25 mouse cellular contexts compared by ENCODE assay signal in genomic region chr12:34789031-34789982, GRCm38 (mm10).
DNase-seq lines count a peak whose midpoint lies in the region; ATAC-seq lines count a peak whose summit lies in the region.
"Had no signal": no experiment of that assay in that cellular context is flagged by ENCODE, and none has a peak within 500 bp of the region (broad histone marks: within the 10 kb centered on the region; RNA-seq: fewer than 3 reads in every experiment).

No protein-coding gene starts in this region.

- no peak overlapping the region for H3K4me3 ChIP-seq in liver, embryonic 13.5 days (replicated peaks)
- H3K4me3 ChIP-seq: forebrain, embryonic 10.5 days; gastrocnemius, adult 2 months; heart, adult 2 months; heart, embryonic 15.5 days; hindbrain, embryonic 15.5 days; intestine, embryonic 15.5 days; kidney, embryonic 15.5 days; lung, embryonic 15.5 days; myocyte had no signal

- H3K4me2 ChIP-seq in liver, embryonic 13.5 days: peak overlapping the region; percentile 30
- H3K4me2 ChIP-seq: heart, embryonic 15.5 days; hindbrain, embryonic 15.5 days; intestine, embryonic 15.5 days; kidney, embryonic 15.5 days; lung, embryonic 15.5 days had no signal

- peaks cover 10% of the 10 kb centered on the region for H3K4me1 ChIP-seq in liver, embryonic 13.5 days (replicated peaks)
- H3K4me1 ChIP-seq: lung, embryonic 15.5 days had no signal

- no peaks in the 10 kb centered on the region for H3K27me3 ChIP-seq in liver, embryonic 13.5 days
- H3K27me3 ChIP-seq: heart, embryonic 15.5 days; hindbrain, embryonic 15.5 days; intestine, embryonic 15.5 days; kidney, embryonic 15.5 days; lung, embryonic 15.5 days had no signal

- WGBS in liver, embryonic 13.5 days (ENCODE audit: insufficient replicate concordance): 46% methylated on average over 10 of the region's 10 CpGs

- ATAC-seq in erythroid progenitor cell, adult 5-6 weeks (replicated peaks; ENCODE audit: low FRiP score, poor library complexity, severe bottlenecking): peak; percentile 63
- ATAC-seq in liver, embryonic 13.5 days (ENCODE audit: low read depth): peak; percentile 95
- ATAC-seq in megakaryocyte-erythroid progenitor cell, adult 5-6 weeks (replicated peaks; ENCODE audit: low FRiP score, low TSS enrichment, poor library complexity, severe bottlenecking): peak; percentile 65; the same call in 1 of the 2 replicates
- ATAC-seq: intestine, embryonic 15.5 days had no signal

- H3K9me3 ChIP-seq in liver, embryonic 13.5 days (replicated peaks): no peaks in the 10 kb centered on the region
- H3K9me3 ChIP-seq: forebrain, embryonic 10.5 days; heart, embryonic 15.5 days; hindbrain, embryonic 15.5 days; intestine, embryonic 15.5 days; kidney, embryonic 15.5 days; lung, embryonic 15.5 days had no signal

- H3K27ac ChIP-seq in liver, embryonic 13.5 days: no peak overlapping the region; the same call in 1 of the 2 replicates
- H3K27ac ChIP-seq: forebrain, embryonic 10.5 days; gastrocnemius, adult 2 months; heart, adult 2 months; heart, embryonic 15.5 days; hindbrain, embryonic 15.5 days; intestine, embryonic 15.5 days; kidney, embryonic 15.5 days; lung, embryonic 15.5 days had no signal

- H3K9ac ChIP-seq in liver, embryonic 13.5 days: no peak overlapping the region
- H3K9ac ChIP-seq: heart, embryonic 15.5 days; hindbrain, embryonic 15.5 days; intestine, embryonic 15.5 days; kidney, embryonic 15.5 days; lung, embryonic 15.5 days had no signal

- H3K36me3 ChIP-seq in liver, embryonic 13.5 days: no peaks in the 10 kb centered on the region
- H3K36me3 ChIP-seq: forebrain, embryonic 10.5 days; heart, embryonic 15.5 days; hindbrain, embryonic 15.5 days; intestine, embryonic 15.5 days; kidney, embryonic 15.5 days; lung, embryonic 15.5 days had no signal

- DNase-seq in layer of hippocampus, adult 9-11 months: peak; percentile 34
- no peak for DNase-seq in layer of hippocampus, postnatal 25 days (ENCODE audit: extremely low spot score in 1 of 2, low spot score in 1 of 2)
- peak; percentile 5 for DNase-seq in liver, embryonic 13.5 days
- DNase-seq in urinary bladder, postnatal 14 days (ENCODE audit: low spot score): no peak
- no peak for DNase-seq in cerebellum, adult 11 months
- no peak for DNase-seq in gastrocnemius, adult 8-10 months (ENCODE audit: low spot score in 2 of 2)
- DNase-seq: adrenal gland, postnatal 36 days; cerebellum, postnatal 10 days; gastrocnemius, adult 2 months; heart, postnatal 4 days; kidney, postnatal 4 days; layer of hippocampus, postnatal 36 days; midbrain, embryonic 14.5 days; right cerebral cortex, postnatal 25 days; thymus, adult 18-20 months had no signal

Comparison
In these comparisons a context has a peak if more than half of its experiments do, and no peak if none do; other contexts are left out.
1. DNase-seq: peak in layer of hippocampus, adult 9-11 months (single experiment) and liver, embryonic 13.5 days (single experiment); none in layer of hippocampus, postnatal 25 days (0 of 2), urinary bladder, postnatal 14 days (single experiment), cerebellum, adult 11 months (single experiment) and gastrocnemius, adult 8-10 months (0 of 2).
2. Peak in every context shown above with its lines, with median percentiles within 50 percentile points of each other: ATAC-seq.